Mouse (Mus musculus) forebrain, embryonic 15.5 days (tissue): ENCODE measurements around the gene Rfng. TPM values are rescaled to one million over a fixed set of nuclear protein-coding genes. Genes with fewer than 3 reads are reported as not detected.
A peak's percentile ranks its signal among the peaks of the same experiment; 100 is the strongest.
"Not testable (repeated sequence)": the region's sequence is repeated elsewhere in the genome, so short reads cannot be mapped to it uniquely, and the experiment has no call there.

Experiments
- ATAC-seq: fragments of 200-750 bp; cut with Nextera tagmentation; replicated peaks from 2 replicates; pipeline ENCODE4 v1.8.0; 2017; ENCODE audit warnings: mild to moderate bottlenecking, moderate TSS enrichment, moderate library complexity
- H3K27ac ChIP-seq: fragments of 300-500 bp; sonication (generic); replicated peaks from 2 replicates; pipeline ENCODE4 v1.5.1; 2015; ENCODE audit warnings: mild to moderate bottlenecking, inconsistent platforms
- H3K27me3 ChIP-seq: fragments of 300-500 bp; sonication (generic); 2 replicates; pipeline ENCODE4 v1.6.1; 2015; ENCODE audit warnings: inconsistent platforms
- H3K36me3 ChIP-seq: fragments of 300-500 bp; sonication (generic); 2 replicates; pipeline ENCODE4 v1.6.1; 2015; ENCODE audit warnings: mild to moderate bottlenecking, inconsistent platforms
- H3K4me1 ChIP-seq: fragments of 300-500 bp; sonication (generic); 2 replicates; pipeline ENCODE4 v1.6.1; 2015; ENCODE audit warnings: inconsistent platforms
- H3K4me2 ChIP-seq: fragments of 300-500 bp; sonication (generic); replicated peaks from 2 replicates; pipeline ENCODE4 v1.6.1; 2015; ENCODE audit warnings: mild to moderate bottlenecking, inconsistent platforms
- H3K4me3 ChIP-seq: fragments of 300-500 bp; sonication (generic); 2 replicates; pipeline ENCODE4 v1.5.1; 2015; ENCODE audit warnings: mild to moderate bottlenecking, inconsistent platforms
- H3K9ac ChIP-seq: fragments of 300-500 bp; sonication (generic); replicated peaks from 2 replicates; pipeline ENCODE4 v1.6.1; 2015; ENCODE audit warnings: mild to moderate bottlenecking, inconsistent platforms
- H3K9me3 ChIP-seq: fragments of 300-500 bp; sonication (generic); 2 replicates; pipeline ENCODE4 v1.6.1; 2016; ENCODE audit warnings: inconsistent platforms
- WGBS: fragments of 180-500 bp; shearing (Covaris S2); methylation state at CpG from one replicate; pipeline ENCODE4 v1.1.7; 2015; ENCODE audit warnings: mixed read lengths; 5-methylcytosine and 5-hydroxymethylcytosine counted together
- polyA plus RNA-seq: library from polyadenylated mRNA; unstranded; fragments of >200 nt; fragmentation: Nextera tagmentation; extraction: Ambion mirVana; gene quantifications from 2 replicates; pipeline ENCODE4 v1.2.1, GENCODE M21; 2015

The Rfng gene
- polyA plus RNA-seq, 1 experiment from 2014 or later, result 88.5 TPM

DNA sequence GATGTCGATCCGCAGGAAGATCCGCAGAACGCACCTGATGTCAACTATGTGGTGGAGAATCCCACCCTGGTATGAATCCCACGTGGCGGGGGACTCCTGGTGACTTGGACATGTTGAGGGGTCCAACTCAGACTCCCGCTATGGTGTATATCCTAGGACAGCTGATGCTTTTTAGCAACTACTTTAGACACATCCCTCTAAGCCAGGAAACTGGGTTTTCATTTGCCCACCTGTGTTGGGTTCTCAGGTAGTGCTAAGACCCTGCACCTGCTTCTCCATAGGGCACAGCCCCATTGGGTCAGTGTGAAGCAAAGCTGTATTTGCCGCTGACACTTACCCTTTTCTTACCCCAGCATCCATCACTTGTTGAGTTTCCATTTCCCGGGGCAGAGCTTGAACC lies 1.1 kb upstream of the Rfng start:
- H3K27ac ChIP-seq, result no peak overlapping the region
- peak overlapping the region; percentile 87 for H3K4me2 ChIP-seq
- no peaks in the 10 kb centered on the region for H3K27me3 ChIP-seq
- H3K36me3 ChIP-seq, result peaks cover 49% of the 10 kb centered on the region
- ATAC-seq, result no peak
- peak overlapping the region; percentile 72 for H3K4me3 ChIP-seq
- H3K9me3 ChIP-seq, result no peaks in the 10 kb centered on the region
- peaks cover 32% of the 10 kb centered on the region for H3K4me1 ChIP-seq
- 35% methylated on average over 9 of the region's 9 CpGs for WGBS
- peak overlapping the region; percentile 81 for H3K9ac ChIP-seq

DNA sequence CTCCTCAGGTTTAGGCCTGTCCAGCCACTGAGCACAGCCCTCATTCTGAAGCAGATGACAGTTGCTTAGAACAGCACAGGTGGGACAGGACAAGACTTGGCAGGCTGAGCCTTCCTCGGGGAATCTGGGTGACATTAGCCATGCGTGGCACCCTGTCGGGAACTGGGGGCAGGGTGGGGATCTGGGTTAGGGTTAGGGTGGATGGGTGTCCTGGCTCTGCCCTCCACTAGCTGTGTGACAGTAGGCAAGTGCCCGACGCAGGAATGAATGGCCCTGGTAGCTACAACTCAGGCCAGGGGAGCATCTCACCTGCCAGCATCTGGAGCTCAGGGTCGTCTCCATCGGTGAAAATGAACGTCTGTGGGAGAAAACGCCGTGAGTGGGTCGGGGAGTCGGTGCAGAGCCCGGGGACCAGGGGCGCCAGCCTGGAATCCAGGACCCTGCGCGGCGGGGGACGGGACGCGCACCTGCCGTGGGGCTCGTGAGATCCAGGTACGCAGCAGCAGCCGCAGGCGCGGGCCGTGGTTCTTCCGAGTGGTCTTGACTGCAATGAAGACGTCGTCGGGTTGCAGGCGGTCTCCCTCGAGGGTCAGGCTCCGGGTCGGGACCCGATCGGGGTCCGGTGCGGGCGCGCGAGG lies 462 bp downstream of the Rfng start:
- Histone ChIP-seq H3K4me3 (peak overlapping the region; percentile 72), H3K9ac (peak overlapping the region; percentile 81), H3K36me3 (peaks cover 47% of the 10 kb centered on the region), H3K4me1 (peaks cover 32% of the 10 kb centered on the region), H3K4me2 (peak overlapping the region; percentile 87), H3K27ac (peak overlapping the region; percentile 65), H3K27me3 (no peaks in the 10 kb centered on the region), H3K9me3 (no peaks in the 10 kb centered on the region)
- WGBS, result 2% methylated on average over 42 of the region's 42 CpGs
- peak; percentile 44 for ATAC-seq

DNA sequence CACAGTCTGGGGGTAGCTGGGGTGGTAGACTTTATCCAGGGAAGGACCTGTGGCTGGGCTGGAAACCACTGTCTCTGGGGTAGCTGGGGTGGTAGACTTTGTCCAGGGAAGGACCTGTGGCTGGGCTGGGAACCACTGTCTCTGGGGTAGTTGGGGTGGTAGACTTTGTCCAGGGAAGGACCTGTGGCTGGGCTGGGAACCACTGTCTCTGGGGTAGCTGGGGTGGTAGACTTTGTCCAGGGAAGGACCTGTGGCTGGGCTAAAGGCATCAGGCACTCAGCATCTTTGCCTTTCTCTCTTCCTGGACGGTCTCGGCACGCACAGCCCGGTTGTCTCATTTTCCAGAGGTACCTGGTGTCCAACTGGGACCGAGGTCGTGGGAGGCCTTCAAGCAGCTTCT lies 2.6 kb downstream of the Rfng start:
- Histone ChIP-seq H3K4me1 (peaks cover 33% of the 10 kb centered on the region), H3K36me3 (peaks cover 25% of the 10 kb centered on the region)
- WGBS, result 95% methylated on average over 6 of the region's 6 CpGs
- H3K9ac ChIP-seq, H3K4me3 ChIP-seq, H3K27me3 ChIP-seq, H3K27ac ChIP-seq, H3K9me3 ChIP-seq, ATAC-seq, H3K4me2 ChIP-seq: not testable (repeated sequence)

DNA sequence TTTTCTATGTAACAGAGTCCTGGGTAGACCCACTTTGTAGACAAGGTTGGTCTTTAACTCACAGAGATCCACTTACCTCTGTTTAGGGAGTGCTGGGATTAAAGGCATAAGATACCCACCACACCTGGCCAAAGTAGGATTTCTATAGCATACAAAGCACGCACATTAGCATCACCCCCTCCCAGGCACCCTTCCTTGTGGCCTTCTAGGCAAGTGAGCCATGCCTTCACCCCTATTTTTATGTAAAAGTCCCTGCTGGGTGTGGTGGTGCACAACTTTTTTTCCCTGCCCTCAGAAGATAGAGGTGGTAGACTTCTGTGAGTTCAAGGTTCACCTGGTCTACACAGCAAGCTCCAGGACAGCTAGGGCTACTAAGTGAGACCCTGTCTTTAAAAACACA lies 4.1 kb downstream of the Rfng start:
- Histone ChIP-seq H3K27ac (no peak overlapping the region), H3K4me3 (no peak overlapping the region), H3K36me3 (peaks cover 24% of the 10 kb centered on the region; the same call in 1 of the 2 replicates), H3K4me1 (peaks cover 23% of the 10 kb centered on the region), H3K9ac (no peak overlapping the region), H3K4me2 (no peak overlapping the region), H3K27me3 (no peaks in the 10 kb centered on the region), H3K9me3 (no peaks in the 10 kb centered on the region)
- ATAC-seq, result no peak
- 88% methylated on average over 1 of the region's 1 CpGs for WGBS

DNA sequence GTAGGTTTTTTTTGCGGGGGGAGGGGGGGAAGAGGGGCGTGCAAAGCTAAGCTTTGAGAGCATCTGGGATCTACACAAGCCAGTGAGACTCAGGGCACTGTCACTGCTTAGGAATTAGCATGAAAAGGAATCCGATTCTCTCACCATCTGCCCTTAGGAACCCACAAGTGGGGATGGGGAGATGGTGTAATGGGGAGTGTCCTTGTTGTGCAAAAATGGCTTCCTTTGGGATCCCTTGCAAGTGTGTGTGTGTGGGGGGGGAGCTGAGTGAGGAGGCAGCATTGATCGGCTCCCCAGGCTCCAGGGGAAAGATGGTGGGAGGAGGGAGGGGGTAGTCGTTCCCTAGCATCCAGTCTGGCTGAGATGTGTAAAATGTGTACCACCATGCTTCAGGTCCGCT lies 6.9 kb downstream of the Rfng start:
- Histone ChIP-seq H3K27me3 (no peaks in the 10 kb centered on the region), H3K9me3 (no peaks in the 10 kb centered on the region), H3K27ac (no peak overlapping the region), H3K4me1 (peaks cover 4% of the 10 kb centered on the region; the same call in 1 of the 2 replicates), H3K9ac (no peak overlapping the region), H3K4me3 (no peak overlapping the region), H3K4me2 (no peak overlapping the region), H3K36me3 (peaks cover 20% of the 10 kb centered on the region; the same call in 1 of the 2 replicates)
- ATAC-seq, result no peak
- 28% methylated on average over 6 of the region's 6 CpGs for WGBS

DNA sequence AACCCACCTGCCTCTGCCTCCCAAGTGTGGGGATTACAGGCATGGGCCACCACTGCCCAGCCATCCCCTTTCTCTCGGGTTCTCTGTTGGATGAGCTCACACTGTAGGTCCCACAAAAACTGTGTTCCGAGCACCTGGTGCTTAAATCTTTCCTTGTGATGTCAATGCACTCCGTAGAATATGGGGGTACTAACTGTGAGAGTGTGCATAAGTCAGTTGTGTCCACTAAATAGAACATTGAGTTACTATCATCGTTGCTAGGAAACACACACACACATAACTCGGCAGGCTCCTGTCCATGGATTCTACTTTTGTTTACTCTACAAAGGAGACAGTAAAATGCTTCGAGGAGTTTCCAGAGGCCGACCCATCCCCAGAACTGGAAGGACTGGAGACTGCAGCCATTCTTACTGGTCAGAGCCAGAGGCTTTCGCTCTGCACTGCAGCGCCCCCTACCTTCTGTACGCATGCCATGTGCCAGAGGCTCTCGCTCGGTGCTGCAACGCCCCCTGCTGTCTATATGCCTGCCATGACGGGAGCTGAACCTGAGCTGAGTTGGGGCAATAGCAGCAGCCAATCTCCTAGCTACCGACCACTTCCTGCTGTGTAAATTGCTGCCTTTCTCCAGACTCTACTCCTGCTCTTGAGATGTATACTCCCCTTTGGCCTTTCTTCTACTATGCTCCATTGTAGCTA lies 8.1 kb downstream of the Rfng start:
- Histone ChIP-seq H3K27ac (no peak overlapping the region), H3K4me3 (no peak overlapping the region), H3K27me3 (no peaks in the 10 kb centered on the region), H3K4me1 (peaks cover 3% of the 10 kb centered on the region; the same call in 1 of the 2 replicates), H3K9me3 (no peaks in the 10 kb centered on the region), H3K36me3 (peaks cover 15% of the 10 kb centered on the region; the same call in 1 of the 2 replicates), H3K9ac (no peak overlapping the region), H3K4me2 (no peak overlapping the region)
- ATAC-seq, result peak; percentile 66
- WGBS, result 29% methylated on average over 15 of the region's 15 CpGs

DNA sequence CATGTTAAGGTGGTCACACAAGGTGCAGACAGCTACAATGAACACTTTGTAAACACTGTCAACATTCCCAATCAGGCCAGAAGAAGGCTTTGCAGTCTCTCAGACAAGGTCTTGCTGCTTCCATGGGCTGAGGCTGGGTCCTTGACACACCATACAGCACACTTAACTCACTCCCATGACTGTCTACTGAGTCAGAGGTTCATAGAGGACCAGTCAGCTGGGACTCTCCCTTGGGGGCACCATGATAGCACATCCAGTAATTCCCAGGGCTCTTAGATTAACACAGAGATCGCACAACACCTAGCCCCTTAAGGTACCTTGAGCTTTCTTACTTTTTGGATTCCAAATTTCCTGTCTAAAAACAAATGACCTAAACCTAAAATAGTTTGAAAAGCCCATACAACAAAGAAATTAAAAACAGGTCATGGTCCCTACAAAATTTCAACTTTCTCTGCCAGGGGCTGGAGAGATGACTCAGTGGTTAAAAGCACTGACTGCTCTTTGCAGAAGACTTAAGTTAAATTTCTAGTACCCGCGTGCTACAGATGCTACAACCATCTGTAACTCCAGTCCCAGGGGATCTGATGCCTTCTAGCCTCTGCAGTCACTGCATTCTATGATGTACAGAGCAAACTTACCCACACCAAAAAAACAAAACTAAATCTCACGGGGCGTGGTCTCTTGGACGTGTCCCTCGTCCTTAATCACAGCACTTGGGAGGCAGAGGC lies 10.4 kb downstream of the Rfng start:
- WGBS, result 89% methylated on average over 7 of the region's 7 CpGs
- Histone ChIP-seq H3K27ac (no peak overlapping the region), H3K4me1 (peaks cover 3% of the 10 kb centered on the region; the same call in 1 of the 2 replicates), H3K27me3 (no peaks in the 10 kb centered on the region), H3K36me3 (no peaks in the 10 kb centered on the region), H3K9me3 (no peaks in the 10 kb centered on the region), H3K4me3 (no peak overlapping the region), H3K9ac (no peak overlapping the region), H3K4me2 (no peak overlapping the region)
- ATAC-seq, result no peak

DNA sequence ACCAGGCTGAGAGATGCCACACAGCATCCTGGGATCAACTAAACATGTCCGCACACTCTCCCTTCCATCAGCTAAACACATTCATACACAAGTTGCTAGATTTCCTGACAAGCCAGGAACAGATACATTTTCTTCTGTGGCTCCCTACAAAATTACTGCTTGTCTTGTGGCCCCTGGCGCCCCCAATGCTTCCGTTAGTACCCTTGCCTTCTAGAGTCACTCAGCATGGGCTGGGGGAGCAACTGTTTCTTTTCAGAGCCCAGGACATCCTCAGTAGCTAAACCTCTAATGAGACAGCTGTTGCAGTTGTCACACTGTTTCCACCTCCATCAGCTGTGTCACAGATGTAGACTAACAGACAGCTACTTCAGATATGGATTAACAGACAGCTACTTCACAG lies 11.3 kb downstream of the Rfng start:
- no peak overlapping the region for H3K4me3 ChIP-seq
- H3K27me3 ChIP-seq, result no peaks in the 10 kb centered on the region
- H3K36me3 ChIP-seq, result no peaks in the 10 kb centered on the region
- ATAC-seq, result no peak
- peaks cover 3% of the 10 kb centered on the region; the same call in 1 of the 2 replicates for H3K4me1 ChIP-seq
- H3K9ac ChIP-seq, result no peak overlapping the region
- H3K9me3 ChIP-seq, result no peaks in the 10 kb centered on the region
- WGBS, result 86% methylated on average over 3 of the region's 3 CpGs
- H3K27ac ChIP-seq, result no peak overlapping the region
- no peak overlapping the region for H3K4me2 ChIP-seq

DNA sequence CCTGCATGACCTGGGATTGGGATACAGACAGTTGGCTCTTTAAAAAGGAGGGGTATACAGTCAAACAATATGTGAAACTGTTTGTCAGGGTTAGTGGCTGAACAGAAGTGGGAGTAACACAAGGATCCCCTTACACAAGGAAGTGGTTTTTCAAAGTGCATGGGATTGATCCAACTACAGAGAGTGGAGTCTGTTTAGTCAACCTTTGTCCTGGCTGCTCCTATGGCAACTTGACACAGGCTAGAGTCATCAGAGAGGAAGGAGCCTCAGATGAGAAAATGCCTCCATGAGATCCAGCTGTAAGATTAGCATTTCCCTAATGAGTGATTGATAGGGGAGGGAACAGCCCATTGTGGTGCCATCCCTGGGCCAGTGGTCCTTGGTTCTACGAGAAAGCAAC lies 15.8 kb downstream of the Rfng start:
- Histone ChIP-seq H3K9me3 (no peaks in the 10 kb centered on the region), H3K36me3 (no peaks in the 10 kb centered on the region), H3K27me3 (no peaks in the 10 kb centered on the region), H3K9ac (no peak overlapping the region), H3K4me2 (no peak overlapping the region), H3K4me1 (no peaks in the 10 kb centered on the region), H3K4me3 (no peak overlapping the region), H3K27ac (no peak overlapping the region)
- no peak for ATAC-seq
- WGBS, result 34% methylated on average over 1 of the region's 1 CpGs

DNA sequence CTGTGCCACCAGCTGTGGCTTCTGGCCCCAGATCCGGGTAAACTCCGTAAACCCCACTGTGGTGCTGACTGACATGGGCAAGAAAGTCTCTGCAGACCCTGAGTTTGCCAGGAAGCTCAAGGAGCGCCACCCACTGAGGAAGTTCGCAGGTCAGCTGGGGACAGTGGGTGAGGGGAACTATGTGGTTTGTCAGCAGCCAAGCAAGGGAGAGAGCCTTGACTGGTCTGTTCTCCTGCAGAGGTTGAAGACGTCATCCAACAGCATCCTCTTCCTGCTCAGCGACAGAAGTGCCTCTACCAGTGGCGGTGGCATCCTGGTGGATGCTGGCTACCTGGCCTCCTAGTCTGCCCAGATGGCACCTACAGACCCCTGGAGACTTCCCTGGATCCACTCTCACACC lies 17.0 kb downstream of the Rfng start:
- H3K36me3 ChIP-seq, H3K27ac ChIP-seq, H3K4me3 ChIP-seq, ATAC-seq, H3K4me1 ChIP-seq, H3K9me3 ChIP-seq, H3K4me2 ChIP-seq, H3K27me3 ChIP-seq, H3K9ac ChIP-seq: not testable (repeated sequence)
- 78% methylated on average over 3 of the region's 7 CpGs for WGBS

DNA sequence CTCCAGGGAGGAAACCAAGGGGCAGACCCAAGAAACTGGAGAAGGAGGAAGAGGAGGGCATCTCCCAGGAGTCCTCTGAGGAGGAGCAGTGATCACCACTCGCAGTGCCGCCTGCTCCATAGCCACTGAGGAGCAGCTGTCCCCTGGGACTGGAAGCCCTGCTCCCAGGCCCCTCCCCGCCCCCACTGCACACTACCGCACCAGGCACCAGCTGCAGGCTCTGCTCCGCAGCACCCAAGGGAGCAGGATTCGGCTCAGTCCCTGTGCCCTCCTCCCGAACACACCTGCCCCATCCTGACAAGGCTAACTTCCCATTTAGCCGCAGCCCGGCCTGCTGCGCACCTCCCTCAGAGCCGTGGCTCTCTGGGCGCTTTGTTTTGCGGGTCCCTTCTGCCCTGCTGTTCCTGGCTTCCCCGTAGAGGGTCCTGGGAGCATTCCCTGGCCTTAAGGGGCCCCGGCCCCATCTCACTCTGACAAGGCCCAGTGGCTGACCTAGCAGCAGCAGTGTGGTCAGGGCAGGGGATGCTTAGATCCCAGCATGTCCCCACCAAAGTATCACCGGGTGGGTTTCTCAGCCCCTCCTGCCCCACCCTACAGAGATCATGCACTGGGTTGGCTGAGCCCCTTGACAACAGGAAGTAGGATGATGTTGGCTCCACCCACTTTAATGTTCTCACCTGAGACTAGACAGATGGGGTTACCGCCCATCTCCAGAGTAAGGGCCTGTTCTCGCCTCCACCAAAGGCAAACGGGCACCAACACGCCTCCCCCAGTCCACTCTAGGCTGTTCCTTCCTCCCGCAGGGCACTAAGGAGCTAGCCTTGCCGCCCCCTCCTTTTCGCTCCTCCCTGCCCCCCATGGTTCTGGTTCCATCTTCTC lies 20.6 kb downstream of the Rfng start:
- not testable (repeated sequence) for H3K9ac ChIP-seq, ATAC-seq, H3K9me3 ChIP-seq, H3K27ac ChIP-seq, H3K36me3 ChIP-seq, H3K4me3 ChIP-seq, H3K27me3 ChIP-seq, H3K4me2 ChIP-seq, H3K4me1 ChIP-seq
- WGBS, result 4% methylated on average over 4 of the region's 23 CpGs

DNA sequence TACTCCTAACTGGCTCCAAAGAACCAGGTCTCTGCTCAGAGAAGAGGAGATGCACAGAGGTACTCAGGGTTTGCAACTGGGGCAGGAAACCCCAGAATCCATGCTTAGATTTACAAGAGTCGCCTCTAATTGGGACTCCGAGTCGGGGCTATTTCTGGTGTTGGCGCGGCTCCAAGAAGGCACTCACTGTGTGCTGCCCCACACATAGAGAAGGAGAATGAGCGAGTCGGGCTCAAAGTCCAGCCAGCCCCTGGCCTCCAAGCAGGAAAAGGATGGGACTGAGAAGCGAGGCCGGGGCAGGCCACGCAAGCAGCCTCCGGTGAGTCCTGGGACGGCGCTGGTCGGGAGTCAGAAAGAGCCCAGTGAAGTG lies 21.4 kb downstream of the Rfng start, which contains the start of gene Hmga1b:
Gene Hmga1b, plus strand, starts transcription at position 123 of the 370 bp plus-strand sequence.
- H3K4me2 ChIP-seq, H3K4me1 ChIP-seq, H3K4me3 ChIP-seq, H3K9me3 ChIP-seq, H3K9ac ChIP-seq, H3K27me3 ChIP-seq, H3K36me3 ChIP-seq, ATAC-seq, H3K27ac ChIP-seq: not testable (repeated sequence)
- 17% methylated on average over 14 of the region's 14 CpGs for WGBS
